Mouse (Mus musculus): ENCODE data around the gene Stra6l. TPM values are rescaled to one million over a fixed set of nuclear protein-coding genes. Genes with fewer than 3 reads are reported as not detected.

The Stra6l gene
- polyA plus RNA-seq, 1 experiment from 2014 or later = 5.9 TPM

DNA sequence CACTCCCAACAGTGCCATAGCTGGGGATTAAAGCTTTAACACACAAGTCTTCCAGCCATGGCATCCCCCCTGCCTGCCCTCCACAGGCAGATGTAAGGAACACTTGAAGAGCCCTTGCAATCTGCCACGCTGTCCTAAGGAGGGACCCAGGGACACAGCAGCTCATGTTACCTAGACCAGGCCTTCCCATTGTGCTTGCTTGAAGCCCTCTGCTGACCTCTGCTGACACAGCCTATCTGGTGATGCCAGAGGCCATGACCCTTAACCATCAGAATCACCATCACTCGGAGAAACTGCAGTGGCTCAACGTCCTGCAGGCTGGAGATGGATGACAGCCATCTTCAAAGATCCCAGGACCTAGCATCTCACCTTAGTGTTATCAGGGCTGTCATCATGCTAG lies 26.5 kb upstream of the Stra6l start:
- peaks cover 58% of the 10 kb centered on the region for H3K27me3 ChIP-seq
- no peak for ATAC-seq (ENCODE audit: insufficient read depth)
- WGBS (ENCODE audit: insufficient replicate concordance) = 31% methylated on average over 3 of the region's 3 CpGs

DNA sequence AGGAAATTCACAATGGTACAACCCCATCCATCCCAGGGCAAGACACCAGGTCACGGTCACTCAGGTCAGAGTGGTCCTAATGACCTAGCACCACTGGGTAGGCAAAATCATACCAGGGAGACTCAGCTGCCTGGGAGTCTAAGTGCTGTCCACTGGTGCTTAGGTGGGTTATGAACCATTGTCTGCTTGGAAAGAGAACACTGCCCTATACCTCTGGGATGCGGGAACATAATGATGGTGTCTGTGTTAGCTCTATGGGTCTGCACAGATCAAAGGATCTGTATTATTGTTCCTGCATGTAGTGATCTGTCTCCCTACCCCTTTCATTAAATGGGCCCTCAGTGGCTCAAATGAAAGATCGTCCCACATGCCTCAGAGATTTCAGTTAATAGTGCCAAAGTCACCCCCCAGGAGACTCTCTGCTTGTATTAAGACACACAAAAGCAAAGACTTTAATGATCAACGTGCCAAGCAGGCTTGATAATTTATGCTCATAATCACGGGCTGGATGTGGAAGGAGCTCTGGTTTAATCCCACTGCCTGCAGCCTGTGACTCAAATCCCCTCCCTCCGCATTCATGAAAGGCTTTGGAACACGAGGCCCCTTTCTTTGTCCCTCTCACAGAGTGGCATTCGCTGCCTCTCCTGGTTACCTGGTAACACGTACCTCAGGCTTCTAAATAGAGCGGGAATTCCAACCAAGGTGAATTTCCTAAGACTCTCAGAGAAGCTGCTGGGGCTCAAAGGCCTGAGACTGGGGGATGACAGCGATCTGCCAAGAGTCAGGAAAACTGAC lies 25.5 kb upstream of the Stra6l start:
- no peak for ATAC-seq (ENCODE audit: insufficient read depth)
- H3K4me3 ChIP-seq (replicated peaks) = no peak overlapping the region
- no peak overlapping the region for H3K4me2 ChIP-seq
- 34% methylated on average over 11 of the region's 11 CpGs for WGBS (ENCODE audit: insufficient replicate concordance)
- no peaks in the 10 kb centered on the region for H3K36me3 ChIP-seq (replicated peaks)
- H3K27me3 ChIP-seq = peaks cover 68% of the 10 kb centered on the region
- no peaks in the 10 kb centered on the region for H3K9me3 ChIP-seq (replicated peaks)
- H3K27ac ChIP-seq (replicated peaks) = no peak overlapping the region
- H3K4me1 ChIP-seq (replicated peaks) = no peaks in the 10 kb centered on the region; the same call in none of the 2 replicates
- H3K9ac ChIP-seq = no peak overlapping the region

More for the DNA sequence above, 26.5 kb upstream of the Stra6l start:
- Histone ChIP-seq H3K4me2 (no peak overlapping the region), H3K4me3 (replicated peaks) (no peak overlapping the region), H3K9me3 (replicated peaks) (no peaks in the 10 kb centered on the region), H3K9ac (no peak overlapping the region), H3K27ac (replicated peaks) (no peak overlapping the region), H3K36me3 (replicated peaks) (no peaks in the 10 kb centered on the region), H3K4me1 (replicated peaks) (no peaks in the 10 kb centered on the region; the same call in none of the 2 replicates)

DNA sequence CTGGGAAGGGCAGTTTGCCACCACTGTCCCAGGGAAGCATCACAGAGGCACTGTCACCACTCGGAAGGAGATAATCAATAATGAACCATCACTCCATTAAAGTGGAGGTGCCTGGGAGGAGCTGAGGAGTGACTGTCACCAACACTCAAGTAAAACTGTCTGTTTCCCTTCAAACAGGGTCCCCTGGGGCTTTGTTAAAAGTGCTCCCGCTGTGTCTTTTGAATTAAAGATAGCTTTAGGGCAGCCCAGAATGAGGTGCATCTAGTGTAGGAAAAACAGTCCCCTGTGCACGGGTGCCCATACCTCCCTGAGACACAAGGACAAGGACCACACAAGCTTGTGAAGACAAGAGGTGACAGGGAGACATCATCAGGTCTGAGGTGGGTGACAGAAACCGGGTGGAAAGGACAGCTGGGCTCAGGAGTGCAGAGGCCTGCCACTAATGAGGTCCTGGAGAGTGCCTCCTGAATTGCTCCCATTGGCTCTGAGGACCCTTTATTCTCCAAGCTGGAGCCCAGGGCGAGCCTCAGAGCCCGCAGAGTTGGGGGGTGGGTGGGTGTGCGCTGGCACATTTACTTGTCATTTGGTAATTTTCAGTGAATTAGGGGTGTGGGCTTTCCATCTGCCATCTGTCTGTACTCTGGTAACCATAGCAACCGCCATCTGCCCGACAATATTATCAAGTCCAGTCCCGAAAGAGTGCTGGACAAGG lies 24.3 kb upstream of the Stra6l start:
- 8% methylated on average over 10 of the region's 10 CpGs for WGBS (ENCODE audit: insufficient replicate concordance)
- no peaks in the 10 kb centered on the region for H3K36me3 ChIP-seq (replicated peaks)

DNA sequence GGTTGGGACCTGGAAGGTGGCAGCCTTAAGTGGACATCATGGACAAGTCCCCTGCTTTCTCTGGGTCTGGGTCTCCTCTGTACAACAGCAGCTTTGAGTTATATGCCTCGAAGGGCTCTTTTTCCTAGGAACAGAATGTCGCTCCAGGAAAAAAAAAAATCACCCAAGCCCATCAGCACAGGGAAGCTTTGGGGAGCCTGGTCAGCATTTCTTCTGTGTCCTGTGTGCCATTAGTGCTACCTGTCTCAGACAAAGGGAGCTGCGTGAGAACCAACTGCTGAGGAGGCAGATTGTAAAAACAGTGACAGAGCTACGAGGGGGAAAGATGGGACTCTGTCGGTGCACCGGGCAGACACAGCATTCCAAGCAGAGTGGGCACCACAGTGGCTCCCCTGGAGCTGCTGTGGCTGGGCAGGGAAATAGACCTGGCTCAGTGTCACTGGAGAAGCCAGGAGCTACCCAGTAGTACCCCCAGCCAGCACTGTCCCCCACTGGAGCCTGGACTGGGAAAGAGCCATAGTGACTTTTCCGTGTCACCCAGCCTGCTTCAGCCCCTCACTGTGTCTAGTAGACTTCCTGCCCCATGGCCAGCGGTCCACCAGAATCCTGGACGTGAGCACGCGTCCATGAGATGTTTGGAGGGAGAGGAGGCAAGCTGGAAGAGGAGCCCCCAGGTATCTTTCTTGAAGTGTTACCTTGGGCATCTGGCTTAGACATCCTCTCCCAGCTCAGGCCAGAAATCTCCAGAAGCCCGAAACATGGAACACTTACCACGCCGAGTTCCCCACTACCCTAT lies 23.5 kb upstream of the Stra6l start:
- no peak overlapping the region for H3K9ac ChIP-seq
- H3K27ac ChIP-seq (replicated peaks) = no peak overlapping the region
- peaks cover 71% of the 10 kb centered on the region for H3K27me3 ChIP-seq
- 25% methylated on average over 14 of the region's 14 CpGs for WGBS (ENCODE audit: insufficient replicate concordance)
- no peaks in the 10 kb centered on the region for H3K9me3 ChIP-seq (replicated peaks)
- H3K4me1 ChIP-seq (replicated peaks) = no peaks in the 10 kb centered on the region; the same call in 1 of the 2 replicates
- H3K36me3 ChIP-seq (replicated peaks) = no peaks in the 10 kb centered on the region
- ATAC-seq (ENCODE audit: insufficient read depth) = no peak
- H3K4me2 ChIP-seq = no peak overlapping the region
- H3K4me3 ChIP-seq (replicated peaks) = no peak overlapping the region

More for the DNA sequence above, 24.3 kb upstream of the Stra6l start:
- H3K4me3 ChIP-seq (replicated peaks) = no peak overlapping the region
- no peak for ATAC-seq (ENCODE audit: insufficient read depth)
- H3K9ac ChIP-seq = no peak overlapping the region
- H3K27me3 ChIP-seq = peaks cover 71% of the 10 kb centered on the region
- no peaks in the 10 kb centered on the region for H3K9me3 ChIP-seq (replicated peaks)
- H3K4me2 ChIP-seq = no peak overlapping the region
- no peaks in the 10 kb centered on the region; the same call in none of the 2 replicates for H3K4me1 ChIP-seq (replicated peaks)
- no peak overlapping the region for H3K27ac ChIP-seq (replicated peaks)

DNA sequence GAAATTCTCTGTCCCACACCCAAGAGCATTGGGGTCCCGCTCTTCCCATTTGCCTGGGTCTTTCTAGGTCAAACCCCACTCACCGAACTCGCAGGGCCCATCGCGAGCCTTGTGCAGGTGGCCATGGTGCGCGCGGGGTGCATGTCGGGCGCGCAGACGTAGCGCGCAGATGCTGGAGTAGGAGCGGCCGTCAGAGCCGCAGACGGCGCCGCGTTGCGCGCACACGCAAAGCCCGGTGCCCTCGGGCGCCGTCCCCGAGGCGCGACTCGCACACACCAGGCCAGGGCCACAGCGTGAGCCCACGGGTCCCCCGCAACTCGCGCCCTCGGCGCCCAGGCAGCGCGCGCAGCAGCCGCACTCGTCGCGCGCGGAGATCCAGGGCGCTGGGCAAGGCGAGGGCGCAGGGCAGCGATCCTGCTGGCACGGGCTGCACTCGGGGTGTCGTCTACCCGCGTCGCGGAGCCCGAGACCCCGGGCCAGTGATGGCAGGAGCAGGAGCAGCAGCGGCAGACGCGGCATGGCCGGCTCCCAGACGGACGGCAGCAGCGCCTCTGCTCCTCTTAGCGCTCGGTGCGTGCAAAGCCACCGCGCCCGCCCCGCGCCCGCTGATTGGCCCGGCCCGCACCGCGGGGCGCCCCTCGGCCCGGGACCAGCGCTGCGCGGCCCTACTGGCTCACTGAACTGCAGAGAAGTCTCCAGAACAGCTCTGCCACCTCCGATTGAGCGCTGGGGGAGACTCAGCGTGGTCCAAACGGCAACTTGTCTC lies 22.0 kb upstream of the Stra6l start, which contains the start of gene Igfbpl1:
Igfbpl1 (minus strand) TSS at position 649 of the 766 bp plus-strand sequence.
- Histone ChIP-seq H3K4me3 (replicated peaks) (no peak within 1 kb of the TSS), H3K36me3 (replicated peaks) (no peaks in the 10 kb centered on the region), H3K4me2 (peak within 1 kb of the TSS; percentile 33), H3K9me3 (replicated peaks) (no peaks in the 10 kb centered on the region), H3K27ac (replicated peaks) (no peak within 1 kb of the TSS), H3K27me3 (peaks cover 83% of the 10 kb centered on the region), H3K9ac (no peak within 1 kb of the TSS), H3K4me1 (replicated peaks) (no peaks in the 10 kb centered on the region; the same call in 1 of the 2 replicates)
- WGBS (ENCODE audit: insufficient replicate concordance) = 1% methylated on average over 88 of the region's 91 CpGs
- no peak for ATAC-seq (ENCODE audit: insufficient read depth)

DNA sequence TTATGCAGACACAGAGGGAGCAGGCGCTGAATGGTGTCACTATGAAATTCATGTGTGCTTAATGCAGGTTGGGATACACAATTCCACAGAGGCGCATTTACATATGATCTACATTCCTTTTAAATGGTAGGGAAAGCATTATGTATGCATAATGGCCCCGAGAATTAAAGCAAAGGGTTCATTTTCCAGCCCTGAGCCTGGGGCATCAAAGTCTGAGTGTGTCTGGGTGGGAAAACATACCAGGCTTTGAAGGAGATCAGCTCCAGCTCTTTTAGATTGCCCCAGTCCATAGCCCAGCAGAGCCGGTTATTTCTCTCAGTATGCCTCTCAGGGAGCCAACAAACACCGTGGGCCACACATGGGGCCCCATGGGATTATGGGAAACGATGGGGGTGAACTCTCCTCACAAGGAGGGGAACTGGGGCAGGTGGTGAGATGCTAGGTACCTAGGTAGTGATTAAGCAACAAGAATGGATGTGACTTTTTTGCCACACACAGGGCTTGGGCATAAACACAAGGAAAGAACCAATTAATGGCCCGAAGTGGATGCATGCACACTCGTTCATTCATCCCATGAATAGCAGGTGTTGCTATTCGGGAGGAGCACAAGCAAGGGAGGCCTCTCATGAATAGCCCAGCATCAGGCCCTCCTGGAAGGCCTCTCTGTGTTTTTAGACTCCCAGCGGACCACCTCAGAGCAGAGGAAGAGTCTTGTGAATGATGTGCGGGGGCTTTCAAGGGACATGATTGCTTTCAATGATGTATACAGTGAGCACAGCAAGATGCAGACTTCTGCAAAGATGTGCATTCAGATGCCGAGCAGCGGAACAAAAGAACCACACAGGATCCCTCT lies 18.3 kb upstream of the Stra6l start:
- Histone ChIP-seq H3K4me2 (no peak overlapping the region), H3K9me3 (replicated peaks) (no peaks in the 10 kb centered on the region), H3K9ac (no peak overlapping the region), H3K27me3 (peaks cover 58% of the 10 kb centered on the region), H3K4me1 (replicated peaks) (no peaks in the 10 kb centered on the region; the same call in 1 of the 2 replicates), H3K27ac (replicated peaks) (no peak overlapping the region), H3K4me3 (replicated peaks) (no peak overlapping the region), H3K36me3 (replicated peaks) (no peaks in the 10 kb centered on the region)
- 47% methylated on average over 13 of the region's 13 CpGs for WGBS (ENCODE audit: insufficient replicate concordance)
- ATAC-seq (ENCODE audit: insufficient read depth) = no peak

DNA sequence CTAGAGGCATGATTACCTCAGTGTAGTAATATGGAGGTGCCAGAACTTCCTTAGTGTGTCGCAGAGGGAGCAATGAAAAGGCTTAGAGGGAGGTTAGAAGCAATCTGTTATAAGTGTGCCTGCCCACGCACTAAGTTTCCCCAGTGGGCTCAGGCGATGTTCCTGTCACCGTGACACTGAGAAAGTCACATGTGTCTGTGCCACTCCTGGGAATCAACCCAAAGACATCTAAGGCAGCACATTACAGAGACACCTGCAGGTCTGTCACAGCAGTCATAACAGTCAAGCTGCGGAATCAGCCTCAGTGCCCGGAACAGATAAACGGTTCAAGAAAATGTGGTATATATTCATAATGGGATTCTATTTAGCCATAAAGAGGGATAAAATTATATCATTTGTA lies 16.5 kb upstream of the Stra6l start:
- no peaks in the 10 kb centered on the region for H3K36me3 ChIP-seq (replicated peaks)
- no peak overlapping the region for H3K4me2 ChIP-seq
- no peaks in the 10 kb centered on the region for H3K9me3 ChIP-seq (replicated peaks)
- H3K4me1 ChIP-seq (replicated peaks) = no peaks in the 10 kb centered on the region
- no peak overlapping the region for H3K9ac ChIP-seq
- H3K4me3 ChIP-seq (replicated peaks) = no peak overlapping the region
- H3K27ac ChIP-seq (replicated peaks) = no peak overlapping the region
- H3K27me3 ChIP-seq = peaks cover 39% of the 10 kb centered on the region
- WGBS (ENCODE audit: insufficient replicate concordance) = 73% methylated on average over 7 of the region's 7 CpGs
- ATAC-seq (ENCODE audit: insufficient read depth) = no peak

DNA sequence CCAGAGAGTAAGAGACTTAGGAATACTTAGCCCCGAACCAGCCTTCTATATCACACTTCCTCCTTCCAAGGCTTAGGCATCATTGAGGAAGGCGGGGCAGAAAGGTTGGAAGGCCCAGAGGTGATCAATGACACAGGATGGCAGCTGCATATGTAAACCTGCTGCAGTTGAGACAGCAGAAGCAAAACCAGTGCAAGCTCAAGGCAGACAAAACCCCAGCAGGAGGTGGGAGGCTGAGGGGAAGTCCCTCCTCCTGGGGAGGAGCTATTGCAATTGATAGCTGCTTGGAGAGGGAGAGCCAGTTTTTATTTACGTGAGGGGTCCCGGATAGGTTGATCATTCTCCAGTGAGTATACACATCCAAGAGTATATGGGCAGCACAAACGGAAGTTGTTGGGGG lies 15.0 kb upstream of the Stra6l start:
- no peak overlapping the region for H3K4me3 ChIP-seq (replicated peaks)
- ATAC-seq (ENCODE audit: insufficient read depth) = no peak
- H3K4me1 ChIP-seq (replicated peaks) = no peaks in the 10 kb centered on the region
- H3K9me3 ChIP-seq (replicated peaks) = no peaks in the 10 kb centered on the region
- H3K4me2 ChIP-seq = no peak overlapping the region
- H3K27ac ChIP-seq (replicated peaks) = no peak overlapping the region
- H3K9ac ChIP-seq = no peak overlapping the region
- H3K36me3 ChIP-seq (replicated peaks) = no peaks in the 10 kb centered on the region
- H3K27me3 ChIP-seq = peaks cover 25% of the 10 kb centered on the region
- 30% methylated on average over 5 of the region's 5 CpGs for WGBS (ENCODE audit: insufficient replicate concordance)

DNA sequence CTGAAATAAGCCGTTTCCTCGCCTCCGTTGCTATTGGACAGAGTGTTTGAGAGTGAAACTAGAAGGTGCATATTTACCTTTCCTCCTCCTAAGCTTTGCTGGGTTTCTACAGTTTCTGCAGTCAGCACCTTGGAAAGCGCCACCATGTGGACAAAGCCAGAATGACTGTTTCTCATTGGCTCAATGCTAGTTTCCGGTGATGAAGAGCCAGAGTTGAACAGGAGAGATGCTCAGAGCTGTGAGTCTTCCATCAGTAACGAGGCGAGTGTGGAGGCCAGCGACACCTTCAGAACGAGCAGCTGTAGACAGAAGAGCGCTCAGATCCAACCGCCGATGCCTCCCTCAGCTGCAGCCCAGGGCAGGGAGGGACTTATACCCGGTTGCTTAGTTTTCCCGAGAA lies 4.1 kb upstream of the Stra6l start:
- no peak overlapping the region for H3K4me3 ChIP-seq (replicated peaks)
- ATAC-seq (ENCODE audit: insufficient read depth) = no peak
- H3K27ac ChIP-seq (replicated peaks) = no peak overlapping the region
- H3K9ac ChIP-seq = no peak overlapping the region
- 40% methylated on average over 14 of the region's 14 CpGs for WGBS (ENCODE audit: insufficient replicate concordance)
- H3K36me3 ChIP-seq (replicated peaks) = no peaks in the 10 kb centered on the region
- no peak overlapping the region for H3K4me2 ChIP-seq
- H3K4me1 ChIP-seq (replicated peaks) = peaks cover 6% of the 10 kb centered on the region; the same call in 1 of the 2 replicates
- H3K27me3 ChIP-seq = no peaks in the 10 kb centered on the region; the same call in 1 of the 2 replicates
- no peaks in the 10 kb centered on the region for H3K9me3 ChIP-seq (replicated peaks)

DNA sequence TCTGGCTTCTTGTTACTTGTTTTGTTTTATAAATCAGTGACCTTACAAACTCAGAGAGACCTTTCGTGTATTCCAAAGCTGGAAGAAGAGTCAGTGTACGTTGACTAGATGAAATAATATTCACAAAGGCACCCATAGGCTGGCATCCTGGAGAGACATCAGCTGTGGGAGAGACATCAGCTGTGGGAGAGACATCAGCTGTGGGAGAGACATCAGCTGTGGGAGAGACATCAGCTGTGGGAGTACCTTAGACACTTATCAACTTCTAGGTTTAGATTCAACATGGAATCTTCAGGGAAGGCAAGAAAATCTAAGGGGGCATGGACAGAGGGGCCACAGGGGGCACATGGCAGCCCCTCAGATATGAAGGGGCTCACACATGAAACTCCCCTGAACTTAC lies 2.2 kb upstream of the Stra6l start:
- Histone ChIP-seq H3K27me3 (no peaks in the 10 kb centered on the region; the same call in 1 of the 2 replicates), H3K27ac (replicated peaks) (no peak overlapping the region), H3K4me1 (replicated peaks) (peaks cover 7% of the 10 kb centered on the region; the same call in 1 of the 2 replicates), H3K4me2 (no peak overlapping the region), H3K4me3 (replicated peaks) (no peak overlapping the region), H3K36me3 (replicated peaks) (no peaks in the 10 kb centered on the region), H3K9me3 (replicated peaks) (no peaks in the 10 kb centered on the region), H3K9ac (no peak overlapping the region)
- 62% methylated on average over 2 of the region's 2 CpGs for WGBS (ENCODE audit: insufficient replicate concordance)
- no peak for ATAC-seq (ENCODE audit: insufficient read depth)

All from liver, embryonic 15.5 days (tissue).